ENCODE assay signal across 20 mouse cellular contexts in the genomic region with DNA sequence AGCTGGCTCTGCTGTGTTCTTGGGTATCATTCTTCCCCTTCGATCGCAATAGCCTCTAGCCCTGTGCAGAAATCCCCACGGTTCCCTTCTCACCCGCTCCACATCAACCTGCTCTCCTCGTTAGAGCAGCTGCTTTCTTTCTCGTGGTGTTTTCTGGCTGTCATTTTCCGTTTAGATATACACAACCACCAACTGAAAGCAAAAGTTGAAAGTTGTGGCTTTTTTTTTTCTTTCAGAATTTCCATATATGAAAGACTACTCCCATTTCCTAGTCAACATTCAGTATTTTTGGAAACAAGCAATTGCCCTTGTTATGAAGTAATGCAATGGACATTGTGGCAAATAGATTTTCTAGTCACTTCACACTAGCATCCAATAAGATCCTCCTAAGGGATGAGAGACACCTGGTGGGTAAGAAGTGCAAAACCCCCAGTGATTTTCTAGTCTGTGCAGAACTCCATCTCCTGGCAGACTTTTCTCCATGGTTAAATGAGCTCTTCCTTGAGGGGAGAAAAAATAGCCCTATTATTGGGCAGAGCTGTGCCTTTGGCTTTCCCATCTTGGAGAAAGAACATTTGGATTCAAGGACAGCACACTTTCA. TPM values are rescaled to one million over a fixed set of nuclear protein-coding genes. Genes with fewer than 3 reads are reported as not detected.
DNase-seq lines count a peak whose midpoint lies in the region; ATAC-seq and TF ChIP-seq lines count a peak whose summit lies in the region.
"Had no signal": no experiment of that assay in that cellular context is flagged by ENCODE, and none has a peak within 500 bp of the region (broad histone marks: within the 10 kb centered on the region; RNA-seq: fewer than 3 reads in every experiment).

No protein-coding gene starts in this region.

- intact Hi-C loops in gastrocnemius, adult 2 months (cut with DNase I) = no loop called here

- in situ Hi-C loops in CH12.LX (cut with MboI; ENCODE audit: low pct_ligation_motif_present, low pct_unique_long_range_greater_than_20kb, low sequenced_read_pairs) = no loop called here

- H3K9ac ChIP-seq in lung, embryonic 14.5 days = no peak overlapping the region
- peak overlapping the region; percentile 39; the same call in 1 of the 2 replicates for H3K9ac ChIP-seq in CH12.LX (ENCODE audit: insufficient read depth, low read depth)
- H3K9ac ChIP-seq: embryonic facial prominence, embryonic 15.5 days; heart, embryonic 15.5 days; midbrain, embryonic 15.5 days; neural tube, embryonic 12.5 days had no signal

- DNase-seq in gastrocnemius, adult 2 months = no peak
- no peak for DNase-seq in gastrocnemius, postnatal 10 days
- DNase-seq in lung, embryonic 14.5 days = peak; percentile 58
- no peak for DNase-seq in lung, postnatal 10 days
- no peak for DNase-seq in CH12.LX (ENCODE audit: extremely low read depth)
- DNase-seq in cerebellum, adult 9-11 months = no peak
- DNase-seq in embryo, embryonic 9.5 days (ENCODE audit: extremely low spot score) = no peak
- DNase-seq: cerebellum, adult 9-10 months; gastrocnemius, postnatal 25 days; kidney, adult 11 months; layer of hippocampus, adult 9-11 months; left cerebral cortex, postnatal 4 days had no signal

- 53% methylated on average over 7 of the region's 7 CpGs for WGBS in lung, embryonic 14.5 days

- H3K27me3 ChIP-seq in lung, embryonic 14.5 days (ENCODE audit: insufficient read depth, low read length) = no peaks in the 10 kb centered on the region
- peaks cover 58% of the 10 kb centered on the region for H3K27me3 ChIP-seq in CH12.LX (replicated peaks)
- H3K27me3 ChIP-seq: embryonic facial prominence, embryonic 15.5 days; heart, embryonic 15.5 days; midbrain, embryonic 15.5 days; neural tube, embryonic 12.5 days had no signal

- H3K4me3 ChIP-seq in gastrocnemius, adult 2 months = no peak overlapping the region
- H3K4me3 ChIP-seq in lung, embryonic 14.5 days (ENCODE audit: low read depth, low read length) = no peak overlapping the region
- H3K4me3 ChIP-seq in CH12.LX (replicated peaks in 1 of 3; ENCODE audit: low read depth in 2 of 3, low read length in 2 of 3, poor library complexity in 1 of 3) = no peak overlapping the region
- H3K4me3 ChIP-seq: embryonic facial prominence, embryonic 15.5 days; heart, embryonic 15.5 days; midbrain, embryonic 15.5 days; neural tube, embryonic 12.5 days had no signal

- no peaks in the 10 kb centered on the region for H3K36me3 ChIP-seq in lung, embryonic 14.5 days (ENCODE audit: insufficient read depth)
- H3K36me3 ChIP-seq in CH12.LX (replicated peaks in 1 of 2; ENCODE audit: control insufficient read depth in 1 of 2, insufficient read depth in 1 of 2, low read length in 1 of 2) = no peaks in the 10 kb centered on the region
- H3K36me3 ChIP-seq: embryonic facial prominence, embryonic 15.5 days; heart, embryonic 15.5 days; midbrain, embryonic 15.5 days; neural tube, embryonic 12.5 days had no signal

- peak; percentile 40 for TF ChIP-seq RAD21 in CH12.LX (IDR thresholded peaks at IDR 0.05; ENCODE audit: low read depth, low read length)

- TF ChIP-seq EP300 in CH12.LX (IDR thresholded peaks at IDR 0.05; ENCODE audit: low read length) = no peak; the same call in 1 of the 2 replicates

- ATAC-seq in lung, embryonic 14.5 days (ENCODE audit: insufficient read depth) = no peak
- peak; percentile 58 for ATAC-seq in inflammation-experienced regulatory T-cells, adult 6 months
- ATAC-seq: forebrain, embryonic 16.5 days; midbrain, embryonic 15.5 days had no signal

- no peak for TF ChIP-seq POLR2A in CH12.LX (IDR thresholded peaks at IDR 0.05; ENCODE audit: low read depth, low read length)

- H3K9me3 ChIP-seq in lung, embryonic 14.5 days (ENCODE audit: low read depth, low read length) = no peaks in the 10 kb centered on the region
- H3K9me3 ChIP-seq in CH12.LX (replicated peaks; ENCODE audit: low read length) = no peaks in the 10 kb centered on the region
- H3K9me3 ChIP-seq: embryonic facial prominence, embryonic 15.5 days; heart, embryonic 15.5 days; midbrain, embryonic 15.5 days; neural tube, embryonic 12.5 days had no signal

- dilution Hi-C loops in CH12.LX (cut with MboI; ENCODE audit: extremely low pct_ligation_motif_present, extremely low pct_unique_long_range_greater_than_20kb, low sequenced_read_pairs) = no loop called here

- no peak overlapping the region for H3K27ac ChIP-seq in gastrocnemius, adult 2 months
- H3K27ac ChIP-seq in lung, embryonic 14.5 days (ENCODE audit: low read depth) = no peak overlapping the region
- no peak overlapping the region for H3K27ac ChIP-seq in CH12.LX (ENCODE audit: insufficient read depth, low read depth)
- H3K27ac ChIP-seq: embryonic facial prominence, embryonic 15.5 days; heart, embryonic 15.5 days; midbrain, embryonic 15.5 days; neural tube, embryonic 12.5 days had no signal

- TF ChIP-seq CTCF in gastrocnemius, adult 2 months (IDR thresholded peaks at IDR 0.05) = peak; percentile 20; the same call in 1 of the 2 replicates
- TF ChIP-seq CTCF in lung, embryonic 14.5 days (IDR thresholded peaks at IDR 0.05; ENCODE audit: low read depth) = peak; percentile 42
- peak in 1 of 2 experiments; percentile 72; a peak in 2 of 4 replicates for TF ChIP-seq CTCF in CH12.LX (conservative IDR thresholded peaks at IDR 0.05 in 1 of 2, IDR thresholded peaks at IDR 0.05 in 1 of 2; ENCODE audit: low read depth in 2 of 2, low read length in 2 of 2)

- H3K4me1 ChIP-seq in lung, embryonic 14.5 days (ENCODE audit: insufficient read depth) = peaks cover 5% of the 10 kb centered on the region; the same call in 1 of the 2 replicates
- H3K4me1 ChIP-seq in CH12.LX (ENCODE audit: control insufficient read depth in 1 of 2, insufficient read depth in 2 of 2) = peaks cover 7% of the 10 kb centered on the region in 2 experiments
- H3K4me1 ChIP-seq: embryonic facial prominence, embryonic 15.5 days; midbrain, embryonic 15.5 days; neural tube, embryonic 12.5 days had no signal

- no peak overlapping the region for H3K4me2 ChIP-seq in lung, embryonic 14.5 days
- peak overlapping the region; percentile 86; the same call in 1 of the 2 replicates for H3K4me2 ChIP-seq in CH12.LX (ENCODE audit: insufficient read depth, low read depth, poor library complexity, severe bottlenecking)
- H3K4me2 ChIP-seq: embryonic facial prominence, embryonic 15.5 days; heart, embryonic 15.5 days; midbrain, embryonic 15.5 days; neural tube, embryonic 12.5 days had no signal

- no peaks in the 10 kb centered on the region for H3K79me2 ChIP-seq in CH12.LX (replicated peaks; ENCODE audit: control insufficient read depth, extremely low read depth, insufficient read depth, poor library complexity, severe bottlenecking)

TF ChIP-seq in CH12.LX, 34 proteins besides CTCF, POLR2A, EP300 and RAD21 (continues in another document):
- TF ChIP-seq ZNF384 (IDR thresholded peaks at IDR 0.05; ENCODE audit: low read depth, low read length) (peak; percentile 87), KAT2A (IDR thresholded peaks at IDR 0.05; ENCODE audit: insufficient replicate concordance, low read length) (no peak), SMC3 (IDR thresholded peaks at IDR 0.05; ENCODE audit: low read depth, low read length) (peak; percentile 57), BHLHE40 (IDR thresholded peaks at IDR 0.05; ENCODE audit: low read depth, low read length) (no peak), MAX (IDR thresholded peaks at IDR 0.05; ENCODE audit: low read length) (no peak), UBTF (IDR thresholded peaks at IDR 0.05; ENCODE audit: low read depth, low read length) (no peak), IRF4 (IDR thresholded peaks at IDR 0.05; ENCODE audit: low read depth, low read length) (peak; percentile 52), ZC3H11A (IDR thresholded peaks at IDR 0.05; ENCODE audit: low read depth, low read length) (no peak), MAFK (IDR thresholded peaks at IDR 0.05; ENCODE audit: insufficient replicate concordance, low read length) (no peak)

RNA-seq across cellular contexts. Expression of gene Gm13271, which starts 11.8 kb away (rescaled TPM):
- total RNA-seq in gastrocnemius, adult 2 months (2021) = not detected
- total RNA-seq in gastrocnemius, postnatal 10 days (2021) = not detected
- polyA plus RNA-seq in lung, embryonic 14.5 days (2014; fragmentation: Nextera tagmentation; extraction: Ambion mirVana) = not detected in 2 replicates
- total RNA-seq in CH12.LX (2012; rRNA removed) (not detected in 2 replicates), CH12.LX (2014; rRNA removed) (not detected in 2 replicates)
- not detected in 2 replicates for polyA plus RNA-seq in CH12.LX (2012; ENCODE audit: insufficient read length, low read depth)
- not detected for polyA plus RNA-seq in inflammation-experienced regulatory T-cells, adult 6 months (2017; shearing (Covaris generic))
- total RNA-seq: gastrocnemius, postnatal 25 days; left cerebral cortex, postnatal 4 days had no signal
- polyA plus RNA-seq: embryonic facial prominence, embryonic 15.5 days; forebrain, embryonic 16.5 days; heart, embryonic 15.5 days; liver, embryonic 16.5 days; midbrain, embryonic 15.5 days; neural tube, embryonic 12.5 days; spleen, adult 2 months had no signal

RNA-seq across cellular contexts. Expression of gene Gm13283, which starts 17.0 kb away (rescaled TPM):
- not detected for total RNA-seq in gastrocnemius, adult 2 months (2021)
- total RNA-seq in gastrocnemius, postnatal 10 days (2021) = not detected
- polyA plus RNA-seq in lung, embryonic 14.5 days (2014; fragmentation: Nextera tagmentation; extraction: Ambion mirVana) = 0.27 and 0.33 TPM in 2 replicates
- total RNA-seq in CH12.LX (2012; rRNA removed) (not detected in 2 replicates), CH12.LX (2014; rRNA removed) (not detected in 2 replicates)
- polyA plus RNA-seq in CH12.LX (2012; ENCODE audit: insufficient read length, low read depth) = not detected in 2 replicates
- polyA plus RNA-seq in inflammation-experienced regulatory T-cells, adult 6 months (2017; shearing (Covaris generic)) = not detected
- total RNA-seq: gastrocnemius, postnatal 25 days; left cerebral cortex, postnatal 4 days had no signal
- polyA plus RNA-seq: liver, embryonic 16.5 days; midbrain, embryonic 15.5 days; spleen, adult 2 months had no signal

RNA-seq across cellular contexts. Expression of gene Klhl9, which starts 20.6 kb away (rescaled TPM):
- total RNA-seq in gastrocnemius, adult 2 months (2021) = 10 to 100 TPM; 51.6 to 58.9 TPM
- total RNA-seq in gastrocnemius, postnatal 10 days (2021) = 10 to 100 TPM; 57.1 to 66.3 TPM
- polyA plus RNA-seq in lung, embryonic 14.5 days (2014; fragmentation: Nextera tagmentation; extraction: Ambion mirVana) = 117 TPM in 2 replicates
- total RNA-seq in CH12.LX (2012; rRNA removed) (40.0 and 42.2 TPM in 2 replicates), CH12.LX (2014; rRNA removed) (51.6 and 55.2 TPM in 2 replicates)
- 16.1 and 19.1 TPM in 2 replicates for polyA plus RNA-seq in CH12.LX (2012; ENCODE audit: insufficient read length, low read depth)
- 10 to 100 TPM; 34.2 to 37.3 (median 35.5) TPM for polyA plus RNA-seq in inflammation-experienced regulatory T-cells, adult 6 months (2017; shearing (Covaris generic))

RNA-seq across cellular contexts. Expression of gene Gm26566, which starts 21.3 kb away (rescaled TPM):
- total RNA-seq in gastrocnemius, adult 2 months (2021) = under 1 TPM; 0.22 to 0.48 TPM
- total RNA-seq in gastrocnemius, postnatal 10 days (2021) = under 1 TPM; 0.31 to 0.34 TPM
- 1.1 TPM in 2 replicates for polyA plus RNA-seq in lung, embryonic 14.5 days (2014; fragmentation: Nextera tagmentation; extraction: Ambion mirVana)
- total RNA-seq in CH12.LX (2012; rRNA removed) (10.2 and 11.9 TPM in 2 replicates), CH12.LX (2014; rRNA removed) (not detected in 2 replicates)
- polyA plus RNA-seq in CH12.LX (2012; ENCODE audit: insufficient read length, low read depth) = 0.49 TPM in 1 of 2 replicates, not detected in the other
- polyA plus RNA-seq in inflammation-experienced regulatory T-cells, adult 6 months (2017; shearing (Covaris generic)) = not detected

RNA-seq across cellular contexts. Expression of gene Gm13290, which starts 30.8 kb away (rescaled TPM):
- total RNA-seq in gastrocnemius, adult 2 months (2021) = not detected
- not detected for total RNA-seq in gastrocnemius, postnatal 10 days (2021)
- polyA plus RNA-seq in lung, embryonic 14.5 days (2014; fragmentation: Nextera tagmentation; extraction: Ambion mirVana) = 0.60 TPM in 1 of 2 replicates, not detected in the other
- total RNA-seq in CH12.LX (2012; rRNA removed) (not detected in 2 replicates), CH12.LX (2014; rRNA removed) (not detected in 2 replicates)
- not detected in 2 replicates for polyA plus RNA-seq in CH12.LX (2012; ENCODE audit: insufficient read length, low read depth)
- polyA plus RNA-seq in inflammation-experienced regulatory T-cells, adult 6 months (2017; shearing (Covaris generic)) = not detected
- total RNA-seq: gastrocnemius, postnatal 25 days; left cerebral cortex, postnatal 4 days had no signal
- polyA plus RNA-seq: forebrain, embryonic 16.5 days; liver, embryonic 16.5 days; midbrain, embryonic 15.5 days; spleen, adult 2 months had no signal
